Mouse (Mus musculus) heart, adult 8-10 months (tissue): ENCODE results near the gene Pde4a. TPM values are rescaled to one million over a fixed set of nuclear protein-coding genes. Genes with fewer than 3 reads are reported as not detected.
A peak's percentile ranks its signal among the peaks of the same experiment; 100 is the strongest.

Source experiments
- DNase-seq: peaks from one replicate; pipeline ENCODE4 v3.0.0; 2022; ENCODE audit warnings: low spot score
- total RNA-seq, 4 experiments: library from RNA; stranded (reverse); gene quantifications; 2 replicates each; pipeline ENCODE4 v1.2.4; 2022

Pde4a gene
- total RNA-seq, 4 experiments from 2014 or later, result 48.5 to 75.4 (median 62.1) TPM

- no peak for DNase-seq
Measured at GRCm38 (mm10) chr9:21148427-21148826, 17.1 kb upstream of the Pde4a start.

- no peak for DNase-seq
Measured at GRCm38 (mm10) chr9:21149077-21149653, 16.3 kb upstream of the Pde4a start.

GRCm38 (mm10) chr9:21149654-21150419, 15.7 kb upstream of the Pde4a start, which contains the start of gene Cdc37:
Gene Cdc37 (minus strand): TSS chr9:21149982.
- peak; percentile 90 for DNase-seq

GRCm38 (mm10) chr9:21152715-21153114, 12.8 kb upstream of the Pde4a start:
- no peak for DNase-seq

GRCm38 (mm10) chr9:21153331-21153730, 12.2 kb upstream of the Pde4a start:
- DNase-seq, result no peak

GRCm38 (mm10) chr9:21153833-21154232, 11.7 kb upstream of the Pde4a start:
- DNase-seq, result no peak

GRCm38 (mm10) chr9:21154787-21155186, 10.7 kb upstream of the Pde4a start:
- no peak for DNase-seq

- DNase-seq, result peak; percentile 86
Measured at GRCm38 (mm10) chr9:21161209-21161909, 4.2 kb upstream of the Pde4a start.

GRCm38 (mm10) chr9:21163086-21164050, 2.1 kb upstream of the Pde4a start:
- no peak for DNase-seq

GRCm38 (mm10) chr9:21164072-21164471, 1.4 kb upstream of the Pde4a start:
- DNase-seq, result no peak

GRCm38 (mm10) chr9:21165952-21166451, 488 bp downstream of the Pde4a start:
- no peak for DNase-seq

- DNase-seq, result no peak
Measured at GRCm38 (mm10) chr9:21166516-21166915, 1.0 kb downstream of the Pde4a start.

GRCm38 (mm10) chr9:21167140-21168097, 1.9 kb downstream of the Pde4a start:
- no peak for DNase-seq

GRCm38 (mm10) chr9:21168161-21169123, 2.9 kb downstream of the Pde4a start:
- peak; percentile 78 for DNase-seq

- DNase-seq, result no peak
Measured at GRCm38 (mm10) chr9:21169157-21169556, 3.6 kb downstream of the Pde4a start.

GRCm38 (mm10) chr9:21172364-21172763, 6.8 kb downstream of the Pde4a start:
- no peak for DNase-seq

- DNase-seq, result no peak
Measured at GRCm38 (mm10) chr9:21180402-21180801, 14.9 kb downstream of the Pde4a start.

- DNase-seq, result no peak
Measured at GRCm38 (mm10) chr9:21180841-21181240, 15.3 kb downstream of the Pde4a start.
